ENCODE assay signal across 26 mouse cellular contexts in genomic region chr14:74495504-74495903, GRCm38 (mm10).
DNase-seq lines count a peak whose midpoint lies in the region; ATAC-seq and TF ChIP-seq lines count a peak whose summit lies in the region.
"Had no signal": no experiment of that assay in that cellular context is flagged by ENCODE, and none has a peak within 500 bp of the region (broad histone marks: within the 10 kb centered on the region; RNA-seq: fewer than 3 reads in every experiment).

No protein-coding gene starts in this region.

- H3K9ac ChIP-seq in forebrain, embryonic 11.5 days (ENCODE audit: low read length) = no peak overlapping the region
- H3K9ac ChIP-seq in forebrain, postnatal 0 days = no peak overlapping the region
- no peak overlapping the region for H3K9ac ChIP-seq in forebrain, embryonic 14.5 days (ENCODE audit: low read length)
- no peak overlapping the region for H3K9ac ChIP-seq in forebrain, embryonic 16.5 days (replicated peaks; ENCODE audit: low read depth, low read length)
- H3K9ac ChIP-seq in midbrain, embryonic 16.5 days (ENCODE audit: low read depth, low read length) = no peak overlapping the region
- H3K9ac ChIP-seq: embryonic facial prominence, embryonic 13.5 days; embryonic facial prominence, embryonic 15.5 days had no signal

- no peaks in the 10 kb centered on the region for H3K36me3 ChIP-seq in forebrain, embryonic 11.5 days (ENCODE audit: control insufficient read depth, insufficient read depth, low read length)
- no peaks in the 10 kb centered on the region for H3K36me3 ChIP-seq in forebrain, postnatal 0 days (ENCODE audit: insufficient read depth)
- no peaks in the 10 kb centered on the region for H3K36me3 ChIP-seq in forebrain, embryonic 14.5 days (ENCODE audit: control insufficient read depth, insufficient read depth, low read length)
- no peaks in the 10 kb centered on the region for H3K36me3 ChIP-seq in forebrain, embryonic 16.5 days (ENCODE audit: control insufficient read depth, insufficient read depth)
- H3K36me3 ChIP-seq in midbrain, embryonic 16.5 days (ENCODE audit: control insufficient read depth, insufficient read depth, low read length) = no peaks in the 10 kb centered on the region
- H3K36me3 ChIP-seq: embryonic facial prominence, embryonic 13.5 days; embryonic facial prominence, embryonic 15.5 days; G1E had no signal

- H3K4me1 ChIP-seq in forebrain, embryonic 11.5 days (replicated peaks; ENCODE audit: control insufficient read depth, insufficient read depth, low read length) = no peaks in the 10 kb centered on the region
- no peaks in the 10 kb centered on the region for H3K4me1 ChIP-seq in forebrain, postnatal 0 days (ENCODE audit: insufficient read depth)
- H3K4me1 ChIP-seq in forebrain, embryonic 14.5 days (ENCODE audit: control insufficient read depth, insufficient read depth, low read length) = no peaks in the 10 kb centered on the region
- no peaks in the 10 kb centered on the region for H3K4me1 ChIP-seq in forebrain, embryonic 16.5 days (replicated peaks; ENCODE audit: control insufficient read depth, insufficient read depth, low read length)
- H3K4me1 ChIP-seq in midbrain, embryonic 16.5 days (ENCODE audit: control insufficient read depth, insufficient read depth, low read length) = no peaks in the 10 kb centered on the region
- H3K4me1 ChIP-seq: embryonic facial prominence, embryonic 13.5 days; embryonic facial prominence, embryonic 15.5 days had no signal

- no peak for TF ChIP-seq POLR2A in brain, embryonic 14.5 days (IDR thresholded peaks at IDR 0.05; ENCODE audit: borderline replicate concordance, extremely low read depth, insufficient read depth, insufficient read length, poor library complexity, severe bottlenecking)

- DNase-seq in forebrain, embryonic 11.5 days (ENCODE audit: low spot score) = no peak
- DNase-seq in forebrain, postnatal 0 days = no peak
- peak; percentile 76 for DNase-seq in brain, embryonic 14.5 days (ENCODE audit: low read depth)
- DNase-seq in forebrain, embryonic 14.5 days (ENCODE audit: low spot score) = peak; percentile 61
- no peak for DNase-seq in frontal cortex, postnatal 36 days (ENCODE audit: low spot score in 2 of 2)
- DNase-seq: adrenal gland, adult 8-10 months; adrenal gland, postnatal 14 days; adrenal gland, postnatal 36 days; B cell, adult 2 months; cerebellum, adult 11 months; cerebellum, adult 18-20 months; cerebellum, adult 8-10 months; cerebellum, adult 9-11 months; cerebellum, postnatal 14 days; cerebellum, postnatal 36 days; embryo, embryonic 11 days had no signal

- H3K27ac ChIP-seq in forebrain, embryonic 11.5 days (ENCODE audit: low read depth, low read length) = no peak overlapping the region
- H3K27ac ChIP-seq in forebrain, postnatal 0 days (ENCODE audit: low read depth, low read length) = no peak overlapping the region
- H3K27ac ChIP-seq in forebrain, embryonic 14.5 days (ENCODE audit: low read depth, low read length) = no peak overlapping the region
- H3K27ac ChIP-seq in forebrain, embryonic 16.5 days (ENCODE audit: low read length) = no peak overlapping the region
- no peak overlapping the region for H3K27ac ChIP-seq in midbrain, embryonic 16.5 days (ENCODE audit: low read length)
- H3K27ac ChIP-seq: embryonic facial prominence, embryonic 13.5 days; embryonic facial prominence, embryonic 15.5 days had no signal

- no peaks in the 10 kb centered on the region for H3K27me3 ChIP-seq in forebrain, embryonic 11.5 days (ENCODE audit: control insufficient read depth, insufficient read depth, low read length)
- no peaks in the 10 kb centered on the region for H3K27me3 ChIP-seq in forebrain, postnatal 0 days (ENCODE audit: insufficient read depth, low read length)
- H3K27me3 ChIP-seq in forebrain, embryonic 14.5 days (replicated peaks; ENCODE audit: control insufficient read depth, insufficient read depth, low read length) = no peaks in the 10 kb centered on the region
- H3K27me3 ChIP-seq in forebrain, embryonic 16.5 days (replicated peaks; ENCODE audit: control insufficient read depth, insufficient read depth, low read length) = no peaks in the 10 kb centered on the region
- no peaks in the 10 kb centered on the region for H3K27me3 ChIP-seq in midbrain, embryonic 16.5 days (ENCODE audit: control insufficient read depth, insufficient read depth, low read depth, low read length)
- H3K27me3 ChIP-seq: CH12.LX; embryonic facial prominence, embryonic 13.5 days; embryonic facial prominence, embryonic 15.5 days; Patski had no signal

- no peak overlapping the region for H3K4me3 ChIP-seq in forebrain, embryonic 11.5 days (ENCODE audit: low read depth, low read length)
- H3K4me3 ChIP-seq in forebrain, postnatal 0 days (ENCODE audit: low read depth, low read length) = no peak overlapping the region
- H3K4me3 ChIP-seq in forebrain, embryonic 14.5 days (ENCODE audit: low read depth, low read length) = no peak overlapping the region
- no peak overlapping the region for H3K4me3 ChIP-seq in forebrain, embryonic 16.5 days (replicated peaks; ENCODE audit: low read length)
- H3K4me3 ChIP-seq in midbrain, embryonic 16.5 days (ENCODE audit: low read depth, low read length) = no peak overlapping the region
- H3K4me3 ChIP-seq: embryonic facial prominence, embryonic 13.5 days; embryonic facial prominence, embryonic 15.5 days; erythroblast, embryonic 14.5 days had no signal

- TF ChIP-seq CTCF in forebrain, postnatal 0 days (IDR thresholded peaks at IDR 0.05; ENCODE audit: low read depth) = no peak
- TF ChIP-seq CTCF in brain, embryonic 14.5 days (IDR thresholded peaks at IDR 0.05; ENCODE audit: borderline replicate concordance, extremely low read depth, insufficient read depth, insufficient read length) = no peak

- H3K9me3 ChIP-seq in forebrain, embryonic 11.5 days (ENCODE audit: control insufficient read depth, low read length) = no peaks in the 10 kb centered on the region
- H3K9me3 ChIP-seq in forebrain, postnatal 0 days (ENCODE audit: low read length) = no peaks in the 10 kb centered on the region
- no peaks in the 10 kb centered on the region for H3K9me3 ChIP-seq in forebrain, embryonic 14.5 days (replicated peaks; ENCODE audit: control insufficient read depth, low read length)
- H3K9me3 ChIP-seq in forebrain, embryonic 16.5 days (ENCODE audit: control insufficient read depth, low read length) = no peaks in the 10 kb centered on the region
- no peaks in the 10 kb centered on the region for H3K9me3 ChIP-seq in midbrain, embryonic 16.5 days (replicated peaks; ENCODE audit: control insufficient read depth, low read length, poor library complexity, severe bottlenecking)
- H3K9me3 ChIP-seq: embryonic facial prominence, embryonic 13.5 days; embryonic facial prominence, embryonic 15.5 days; G1E had no signal

- peak; percentile 55; the same call in 1 of the 2 replicates for ATAC-seq in forebrain, embryonic 11.5 days (replicated peaks; ENCODE audit: low FRiP score)
- no peak for ATAC-seq in forebrain, postnatal 0 days
- peak; percentile 80; the same call in 1 of the 2 replicates for ATAC-seq in forebrain, embryonic 14.5 days
- peak; percentile 82 for ATAC-seq in forebrain, embryonic 16.5 days
- ATAC-seq in midbrain, embryonic 16.5 days = no peak
- ATAC-seq: activated CD4-positive, CD25-positive, alpha-beta regulatory T cell, adult 4 months; CD4-positive, CD25-positive, alpha-beta regulatory T cell, adult 4 months; Patski had no signal

- H3K4me2 ChIP-seq in forebrain, embryonic 11.5 days (ENCODE audit: low read depth, low read length, severe bottlenecking) = no peak overlapping the region
- H3K4me2 ChIP-seq in forebrain, postnatal 0 days (ENCODE audit: low read depth) = no peak overlapping the region
- H3K4me2 ChIP-seq in forebrain, embryonic 14.5 days (ENCODE audit: low read length) = no peak overlapping the region
- H3K4me2 ChIP-seq in forebrain, embryonic 16.5 days (ENCODE audit: low read length) = no peak overlapping the region
- no peak overlapping the region for H3K4me2 ChIP-seq in midbrain, embryonic 16.5 days (ENCODE audit: low read length)
- H3K4me2 ChIP-seq: embryonic facial prominence, embryonic 13.5 days; embryonic facial prominence, embryonic 15.5 days had no signal

Comparison
In these comparisons a context has a peak if more than half of its experiments do, and no peak if none do; other contexts are left out.
1. ATAC-seq: peak in forebrain, embryonic 11.5 days (single experiment), forebrain, embryonic 14.5 days (single experiment) and forebrain, embryonic 16.5 days (single experiment); none in forebrain, postnatal 0 days (single experiment) and midbrain, embryonic 16.5 days (single experiment).
2. DNase-seq: peak in brain, embryonic 14.5 days (single experiment) and forebrain, embryonic 14.5 days (single experiment); none in forebrain, embryonic 11.5 days (single experiment), forebrain, postnatal 0 days (single experiment) and frontal cortex, postnatal 36 days (0 of 2).